Comparison of ENCODE assay signal across 9 mouse cellular contexts in the genomic region with DNA sequence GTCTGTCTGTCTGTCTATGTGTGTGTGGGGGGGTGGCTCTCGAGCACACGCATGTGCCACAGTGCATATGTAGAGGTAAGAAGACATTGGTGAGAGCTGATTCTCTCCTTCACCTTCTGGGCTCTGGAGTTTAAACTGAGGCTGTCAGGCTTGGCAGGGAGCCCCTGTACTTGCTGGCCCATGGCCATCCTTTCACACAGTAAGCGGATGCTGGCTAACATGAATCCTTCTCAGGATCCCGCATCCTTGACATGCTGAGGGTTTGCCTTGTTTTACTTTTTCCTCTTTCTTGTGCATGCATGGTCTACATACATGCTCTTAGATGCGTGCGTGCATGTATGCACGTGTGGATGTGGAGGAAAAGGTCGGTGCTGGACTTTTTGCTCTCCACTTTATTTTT. TPM values are rescaled to one million over a fixed set of nuclear protein-coding genes. Genes with fewer than 3 reads are reported as not detected.
DNase-seq lines count a peak whose midpoint lies in the region; ATAC-seq and TF ChIP-seq lines count a peak whose summit lies in the region.
"Had no signal": no experiment of that assay in that cellular context is flagged by ENCODE, and none has a peak within 500 bp of the region (broad histone marks: within the 10 kb centered on the region; RNA-seq: fewer than 3 reads in every experiment).

No protein-coding gene starts in this region.

- no peak for TF ChIP-seq CTCF in forebrain, postnatal 0 days (IDR thresholded peaks at IDR 0.05; ENCODE audit: low read depth)
- no peak for TF ChIP-seq CTCF in lung, adult 2 months (IDR thresholded peaks at IDR 0.05; ENCODE audit: insufficient read depth, low read length)

- H3K4me2 ChIP-seq in forebrain, postnatal 0 days (ENCODE audit: low read depth) = no peak overlapping the region
- no peak overlapping the region for H3K4me2 ChIP-seq in forebrain, embryonic 11.5 days (ENCODE audit: low read depth, low read length, severe bottlenecking)
- no peak overlapping the region for H3K4me2 ChIP-seq in hindbrain, embryonic 16.5 days (ENCODE audit: low read length)
- H3K4me2 ChIP-seq: hindbrain, embryonic 15.5 days had no signal

- peak; percentile 53 for ATAC-seq in forebrain, postnatal 0 days
- ATAC-seq in forebrain, embryonic 11.5 days (replicated peaks; ENCODE audit: low FRiP score) = no peak
- ATAC-seq in hindbrain, embryonic 16.5 days = no peak

- 62% methylated on average over 8 of the region's 8 CpGs for WGBS in forebrain, postnatal 0 days
- WGBS in forebrain, embryonic 11.5 days = 93% methylated on average over 8 of the region's 8 CpGs
- 77% methylated on average over 8 of the region's 8 CpGs for WGBS in lung, adult 2 months
- WGBS in hindbrain, embryonic 16.5 days = 85% methylated on average over 8 of the region's 8 CpGs

- no peaks in the 10 kb centered on the region for H3K27me3 ChIP-seq in forebrain, postnatal 0 days (ENCODE audit: insufficient read depth, low read length)
- no peaks in the 10 kb centered on the region for H3K27me3 ChIP-seq in forebrain, embryonic 11.5 days (ENCODE audit: control insufficient read depth, insufficient read depth, low read length)
- H3K27me3 ChIP-seq in hindbrain, embryonic 16.5 days (replicated peaks; ENCODE audit: control insufficient read depth, insufficient read depth, low read length) = no peaks in the 10 kb centered on the region
- H3K27me3 ChIP-seq: hindbrain, embryonic 15.5 days had no signal

- no peaks in the 10 kb centered on the region for H3K9me3 ChIP-seq in forebrain, postnatal 0 days (ENCODE audit: low read length)
- H3K9me3 ChIP-seq in forebrain, embryonic 11.5 days (ENCODE audit: control insufficient read depth, low read length) = no peaks in the 10 kb centered on the region
- H3K9me3 ChIP-seq in hindbrain, embryonic 16.5 days (ENCODE audit: control insufficient read depth, low read length) = no peaks in the 10 kb centered on the region
- H3K9me3 ChIP-seq: hindbrain, embryonic 15.5 days had no signal

- no peak overlapping the region for H3K27ac ChIP-seq in forebrain, postnatal 0 days (ENCODE audit: low read depth, low read length)
- no peak overlapping the region for H3K27ac ChIP-seq in forebrain, embryonic 11.5 days (ENCODE audit: low read depth, low read length)
- H3K27ac ChIP-seq in hindbrain, embryonic 16.5 days (ENCODE audit: low read depth, low read length) = no peak overlapping the region
- H3K27ac ChIP-seq: hindbrain, embryonic 15.5 days had no signal

- no peaks in the 10 kb centered on the region for H3K36me3 ChIP-seq in forebrain, postnatal 0 days (ENCODE audit: insufficient read depth)
- H3K36me3 ChIP-seq in forebrain, embryonic 11.5 days (ENCODE audit: control insufficient read depth, insufficient read depth, low read length) = no peaks in the 10 kb centered on the region
- H3K36me3 ChIP-seq in hindbrain, embryonic 16.5 days (ENCODE audit: control insufficient read depth, insufficient read depth, low read length) = no peaks in the 10 kb centered on the region
- H3K36me3 ChIP-seq: hindbrain, embryonic 15.5 days had no signal

- intact Hi-C loops in left cerebral cortex, postnatal 4 days (cut with DNase I) = no loop called here

- DNase-seq in forebrain, postnatal 0 days = peak; percentile 72
- DNase-seq in forebrain, embryonic 11.5 days (ENCODE audit: low spot score) = no peak
- peak; percentile 27 for DNase-seq in lung, postnatal 14 days
- no peak for DNase-seq in lung, adult 2 months
- peak; percentile 5 for DNase-seq in fibroblast of lung, adult 2 months (ENCODE audit: low read depth)
- DNase-seq in left cerebral cortex, postnatal 4 days = peak; percentile 79
- DNase-seq in spleen, postnatal 14 days (ENCODE audit: low spot score in 2 of 2) = no peak

- no peak overlapping the region for H3K4me3 ChIP-seq in forebrain, postnatal 0 days (ENCODE audit: low read depth, low read length)
- H3K4me3 ChIP-seq in forebrain, embryonic 11.5 days (ENCODE audit: low read depth, low read length) = no peak overlapping the region
- no peak overlapping the region for H3K4me3 ChIP-seq in lung, adult 2 months (replicated peaks; ENCODE audit: extremely low read depth, low read depth, low read length)
- no peak overlapping the region for H3K4me3 ChIP-seq in hindbrain, embryonic 16.5 days (ENCODE audit: low read length)
- H3K4me3 ChIP-seq: hindbrain, embryonic 15.5 days had no signal

- peaks cover 3% of the 10 kb centered on the region; the same call in 1 of the 2 replicates for H3K4me1 ChIP-seq in forebrain, postnatal 0 days (ENCODE audit: insufficient read depth)
- H3K4me1 ChIP-seq in forebrain, embryonic 11.5 days (replicated peaks; ENCODE audit: control insufficient read depth, insufficient read depth, low read length) = no peaks in the 10 kb centered on the region
- H3K4me1 ChIP-seq in lung, adult 2 months (ENCODE audit: control insufficient read depth, insufficient read depth, low read length) = no peaks in the 10 kb centered on the region; the same call in 1 of the 2 replicates
- no peaks in the 10 kb centered on the region for H3K4me1 ChIP-seq in hindbrain, embryonic 16.5 days (ENCODE audit: control insufficient read depth, insufficient read depth, low read depth, low read length)

- no peak overlapping the region for H3K9ac ChIP-seq in forebrain, postnatal 0 days
- no peak overlapping the region for H3K9ac ChIP-seq in forebrain, embryonic 11.5 days (ENCODE audit: low read length)
- no peak overlapping the region for H3K9ac ChIP-seq in hindbrain, embryonic 16.5 days (ENCODE audit: low read depth, low read length)
- H3K9ac ChIP-seq: hindbrain, embryonic 15.5 days had no signal

- TF ChIP-seq POLR2A in lung, adult 2 months (IDR thresholded peaks at IDR 0.05; ENCODE audit: borderline replicate concordance, extremely low read depth, low read depth, low read length) = no peak

RNA-seq across cellular contexts. Expression of a gene that starts 3.2 kb away (rescaled TPM):
- 0.23 TPM in 1 of 2 replicates, not detected in the other for total RNA-seq in forebrain, postnatal 0 days (2014; rRNA removed)
- 0.11 TPM in 1 of 2 replicates, not detected in the other for polyA plus RNA-seq in forebrain, postnatal 0 days (2015; fragmentation: Nextera tagmentation; extraction: Ambion mirVana)
- 2.6 TPM in 2 replicates for polyA plus RNA-seq in forebrain, embryonic 11.5 days (2014; fragmentation: Nextera tagmentation; extraction: Ambion mirVana)
- 3.3 and 6.3 TPM in 2 replicates for polyA plus RNA-seq in lung, adult 2 months (2012; rRNA removed)
- not detected for total RNA-seq in left cerebral cortex, postnatal 4 days (2021)
- polyA plus RNA-seq in hindbrain, embryonic 16.5 days (2015; fragmentation: Nextera tagmentation; extraction: Ambion mirVana) = 0.49 and 0.76 TPM in 2 replicates

RNA-seq across cellular contexts. Expression of a gene that starts 16.8 kb away (rescaled TPM):
- 5.4 and 9.8 TPM in 2 replicates for total RNA-seq in forebrain, postnatal 0 days (2014; rRNA removed)
- polyA plus RNA-seq in forebrain, postnatal 0 days (2015; fragmentation: Nextera tagmentation; extraction: Ambion mirVana) = 8.0 and 9.3 TPM in 2 replicates
- 1.0 and 1.2 TPM in 2 replicates for polyA plus RNA-seq in forebrain, embryonic 11.5 days (2014; fragmentation: Nextera tagmentation; extraction: Ambion mirVana)
- polyA plus RNA-seq in lung, adult 2 months (2012; rRNA removed) = 6.9 and 7.8 TPM in 2 replicates
- 1 to 10 TPM; 2.7 to 3.2 TPM for total RNA-seq in left cerebral cortex, postnatal 4 days (2021)
- polyA plus RNA-seq in hindbrain, embryonic 16.5 days (2015; fragmentation: Nextera tagmentation; extraction: Ambion mirVana) = 4.5 and 6.7 TPM in 2 replicates

RNA-seq across cellular contexts. Expression of a gene that starts 46.7 kb away (rescaled TPM):
- total RNA-seq in forebrain, postnatal 0 days (2014; rRNA removed) = 25.2 and 35.0 TPM in 2 replicates
- 6.3 and 6.6 TPM in 2 replicates for polyA plus RNA-seq in forebrain, postnatal 0 days (2015; fragmentation: Nextera tagmentation; extraction: Ambion mirVana)
- polyA plus RNA-seq in forebrain, embryonic 11.5 days (2014; fragmentation: Nextera tagmentation; extraction: Ambion mirVana) = 24.5 and 25.6 TPM in 2 replicates
- polyA plus RNA-seq in lung, adult 2 months (2012; rRNA removed) = 64.4 and 82.6 TPM in 2 replicates
- total RNA-seq in left cerebral cortex, postnatal 4 days (2021) = 10 to 100 TPM; 60.9 to 70.9 TPM
- polyA plus RNA-seq in hindbrain, embryonic 16.5 days (2015; fragmentation: Nextera tagmentation; extraction: Ambion mirVana) = 8.9 and 10.6 TPM in 2 replicates

RNA-seq across cellular contexts. Expression of a gene that starts 46.8 kb away (rescaled TPM):
- total RNA-seq in forebrain, postnatal 0 days (2014; rRNA removed) = 18.7 and 21.0 TPM in 2 replicates
- polyA plus RNA-seq in forebrain, postnatal 0 days (2015; fragmentation: Nextera tagmentation; extraction: Ambion mirVana) = 36.0 and 40.0 TPM in 2 replicates
- polyA plus RNA-seq in forebrain, embryonic 11.5 days (2014; fragmentation: Nextera tagmentation; extraction: Ambion mirVana) = 91.6 and 91.8 TPM in 2 replicates
- polyA plus RNA-seq in lung, adult 2 months (2012; rRNA removed) = 6.7 and 11.9 TPM in 2 replicates
- total RNA-seq in left cerebral cortex, postnatal 4 days (2021) = 10 to 100 TPM; 10.3 to 11.9 TPM
- polyA plus RNA-seq in hindbrain, embryonic 16.5 days (2015; fragmentation: Nextera tagmentation; extraction: Ambion mirVana) = 33.2 and 34.3 TPM in 2 replicates

RNA-seq across cellular contexts. Expression of a gene that starts 47.0 kb away (rescaled TPM):
- 0.08 and 0.19 TPM in 2 replicates for total RNA-seq in forebrain, postnatal 0 days (2014; rRNA removed)
- polyA plus RNA-seq in forebrain, postnatal 0 days (2015; fragmentation: Nextera tagmentation; extraction: Ambion mirVana) = 0.21 TPM in 1 of 2 replicates, not detected in the other
- 0.25 TPM in 1 of 2 replicates, not detected in the other for polyA plus RNA-seq in forebrain, embryonic 11.5 days (2014; fragmentation: Nextera tagmentation; extraction: Ambion mirVana)
- 1.0 and 1.8 TPM in 2 replicates for polyA plus RNA-seq in lung, adult 2 months (2012; rRNA removed)
- total RNA-seq in left cerebral cortex, postnatal 4 days (2021) = under 1 TPM in 1 of 2 experiments, not detected in 1; 0.12 TPM
- 0.06 and 0.14 TPM in 2 replicates for polyA plus RNA-seq in hindbrain, embryonic 16.5 days (2015; fragmentation: Nextera tagmentation; extraction: Ambion mirVana)

Comparison
In these comparisons a context has a peak if more than half of its experiments do, and no peak if none do; other contexts are left out.
1. DNase-seq: peak in forebrain, postnatal 0 days (single experiment), lung, postnatal 14 days (single experiment), fibroblast of lung, adult 2 months (single experiment) and left cerebral cortex, postnatal 4 days (single experiment); none in forebrain, embryonic 11.5 days (single experiment), lung, adult 2 months (single experiment) and spleen, postnatal 14 days (0 of 2).